Mouse (Mus musculus) olfactory bulb, adult 2 months (tissue): ENCODE measurements around the gene Fam102b. TPM values are rescaled to one million over a fixed set of nuclear protein-coding genes. Genes with fewer than 3 reads are reported as not detected.

Source experiments
- H3K27ac ChIP-seq: fragments of 200-500 bp; 2 replicates; pipeline ENCODE4 v1.5.1; 2012; ENCODE audit warnings: low read depth, low read length; ENCODE audit not compliant: insufficient read depth
- H3K4me1 ChIP-seq: fragments of 200-500 bp; 2 replicates; pipeline ENCODE4 v1.6.1; 2012; ENCODE audit warnings: low read length; ENCODE audit not compliant: control insufficient read depth, insufficient read depth
- H3K4me3 ChIP-seq: fragments of 200-500 bp; 2 replicates; pipeline ENCODE4 v1.5.1; 2012; ENCODE audit warnings: mild to moderate bottlenecking, low read depth, low read length, moderate library complexity; ENCODE audit not compliant: insufficient read depth
- CTCF ChIP-seq: fragments of 200-500 bp; IDR thresholded peaks from 2 replicates; pipeline ENCODE4 v1.5.1; 2012; ENCODE audit warnings: low read depth, mild to moderate bottlenecking, low read length, moderate library complexity; ENCODE audit not compliant: insufficient read depth
- POLR2A ChIP-seq: fragments of 200-500 bp; IDR thresholded peaks from 2 replicates; pipeline ENCODE4 v1.6.1; 2012; ENCODE audit warnings: mild to moderate bottlenecking, low read depth, low read length, moderate library complexity; ENCODE audit not compliant: insufficient read depth
- WGBS: fragments of 180-500 bp; shearing (Covaris S2); methylation state at CpG from one replicate; pipeline ENCODE4 v1.1.7; 2018; 5-methylcytosine and 5-hydroxymethylcytosine counted together
- polyA plus RNA-seq: library from polyadenylated mRNA; stranded (reverse); fragments of >200 nt; gene quantifications from 2 replicates; pipeline ENCODE4 v1.2.4, GENCODE M21; 2012; ENCODE audit warnings: low replicate concordance; ENCODE audit not compliant: missing spikeins, insufficient read depth, insufficient read length

Gene Fam102b
- polyA plus RNA-seq, 1 experiment, result not detected

- Histone ChIP-seq H3K4me3 (no peak overlapping the region), H3K27ac (no peak overlapping the region), H3K4me1 (peaks cover 19% of the 10 kb centered on the region; the same call in 1 of the 2 replicates)
- TF ChIP-seq CTCF (no peak), POLR2A (no peak)
Observed at GRCm38 (mm10) chr3:108957976-108958375, 69.4 kb downstream of the Fam102b start.

- WGBS, result 30% methylated on average over 10 of the region's 10 CpGs
- TF ChIP-seq POLR2A (no peak), CTCF (no peak)
- Histone ChIP-seq H3K4me3 (no peak overlapping the region), H3K27ac (0 out of 2 replicates have a peak overlapping the region, but pooled peaks have one; percentile 3), H3K4me1 (peaks cover 5% of the 10 kb centered on the region; the same call in 1 of the 2 replicates)
Observed at GRCm38 (mm10) chr3:108940996-108941395, 86.4 kb downstream of the Fam102b start.

- H3K4me1 ChIP-seq, result peaks cover 5% of the 10 kb centered on the region; the same call in 1 of the 2 replicates
- 0 out of 2 replicates have a peak within 1 kb of the TSS, but pooled peaks have one; percentile 3 for H3K27ac ChIP-seq
- TF ChIP-seq CTCF (no peak), POLR2A (no peak)
- peak within 1 kb of the TSS; percentile 34 for H3K4me3 ChIP-seq
- whole genome bisulfite sequencing, result 50% methylated on average over 59 of the region's 59 CpGs
Observed at GRCm38 (mm10) chr3:108940001-108940633, 87.3 kb downstream of the Fam102b start, which contains the start of gene Gm9857. TSS of gene Gm9857 (minus strand) at chr3:108940445.

- TF ChIP-seq POLR2A (no peak), CTCF (no peak)
- WGBS, result 79% methylated on average over 5 of the region's 5 CpGs
- Histone ChIP-seq H3K4me3 (peak within 1 kb of the TSS; percentile 34), H3K4me1 (peaks cover 5% of the 10 kb centered on the region; the same call in 1 of the 2 replicates), H3K27ac (0 out of 2 replicates have a peak within 1 kb of the TSS, but pooled peaks have one; percentile 3)
Observed at GRCm38 (mm10) chr3:108939573-108939972, 87.8 kb downstream of the Fam102b start, which contains the start of gene Henmt1. TSS of gene Henmt1 (plus strand) at chr3:108939873.

GRCm38 (mm10) chr3:108938691-108939090, 88.7 kb downstream of the Fam102b start:
- WGBS, result 91% methylated on average over 5 of the region's 5 CpGs
- TF ChIP-seq POLR2A (no peak), CTCF (no peak)
- no peak overlapping the region for H3K4me3 ChIP-seq
- no peak overlapping the region for H3K27ac ChIP-seq
- H3K4me1 ChIP-seq, result peaks cover 5% of the 10 kb centered on the region; the same call in 1 of the 2 replicates

- no peak overlapping the region for H3K4me3 ChIP-seq
- TF ChIP-seq POLR2A (no peak), CTCF (no peak)
- H3K27ac ChIP-seq, result no peak overlapping the region
- no peaks in the 10 kb centered on the region for H3K4me1 ChIP-seq
- 97% methylated on average over 6 of the region's 6 CpGs for WGBS
Observed at GRCm38 (mm10) chr3:108933557-108933956, 93.8 kb downstream of the Fam102b start.

- WGBS, result 89% methylated on average over 1 of the region's 1 CpGs
- TF ChIP-seq CTCF, result no peak
- no peak for TF ChIP-seq POLR2A
- Histone ChIP-seq H3K27ac (no peak overlapping the region), H3K4me3 (no peak overlapping the region), H3K4me1 (no peaks in the 10 kb centered on the region)
Observed at GRCm38 (mm10) chr3:108926308-108926707, 101.1 kb downstream of the Fam102b start.

GRCm38 (mm10) chr3:108925677-108926076, 101.7 kb downstream of the Fam102b start:
- Histone ChIP-seq H3K4me1 (no peaks in the 10 kb centered on the region), H3K27ac (no peak overlapping the region), H3K4me3 (no peak overlapping the region)
- WGBS, result 92% methylated on average over 4 of the region's 4 CpGs
- no peak for TF ChIP-seq POLR2A
- TF ChIP-seq CTCF, result no peak

- WGBS, result 97% methylated on average over 1 of the region's 1 CpGs
- Histone ChIP-seq H3K4me1 (no peaks in the 10 kb centered on the region), H3K27ac (no peak overlapping the region), H3K4me3 (no peak overlapping the region)
- no peak for TF ChIP-seq POLR2A
- no peak for TF ChIP-seq CTCF
Observed at GRCm38 (mm10) chr3:108921822-108922221, 105.6 kb downstream of the Fam102b start.

Other genes with a start within 250 kb of the Fam102b start
- not detected in 2 replicates for gene Stxbp3, start 187.1 kb downstream of the Fam102b start, polyA plus RNA-seq
- not detected in 2 replicates for gene Fndc7, start 137.6 kb downstream of the Fam102b start, polyA plus RNA-seq
- not detected in 2 replicates for gene Prpf38b, start 115.9 kb downstream of the Fam102b start, polyA plus RNA-seq
- not detected in 2 replicates for gene Henmt1, start 87.7 kb downstream of the Fam102b start, polyA plus RNA-seq
- gene Gm9857, start 87.2 kb downstream of the Fam102b start, polyA plus RNA-seq, result not detected in 2 replicates
- not detected in 2 replicates for gene Slc25a54, start 52.9 kb upstream of the Fam102b start, polyA plus RNA-seq
- not detected in 2 replicates for gene Slc25a24, start 95.5 kb upstream of the Fam102b start, polyA plus RNA-seq